Mouse (Mus musculus) embryonic facial prominence, embryonic 10.5 days (tissue): Measurements from ENCODE around the gene H2-D1. TPM values are rescaled to one million over a fixed set of nuclear protein-coding genes. Genes with fewer than 3 reads are reported as not detected.

Experiments
- DNase-seq: peaks from one replicate; pipeline ENCODE4 v3.0.0-alpha.2; 2017; ENCODE audit warnings: low spot score
- H3K27ac ChIP-seq: fragments of 300-500 bp; sonication (generic); replicated peaks from 2 replicates; pipeline ENCODE4 v1.5.1; 2016; ENCODE audit warnings: mild to moderate bottlenecking
- H3K27me3 ChIP-seq: fragments of 300-500 bp; sonication (generic); replicated peaks from 2 replicates; pipeline ENCODE4 v1.6.1; 2016; ENCODE audit warnings: low read depth, mild to moderate bottlenecking; ENCODE audit not compliant: poor library complexity, severe bottlenecking
- H3K36me3 ChIP-seq: fragments of 300-500 bp; sonication (generic); replicated peaks from 2 replicates; pipeline ENCODE4 v1.6.1; 2016; ENCODE audit warnings: mild to moderate bottlenecking, moderate library complexity
- H3K4me1 ChIP-seq: fragments of 300-500 bp; sonication (generic); 2 replicates; pipeline ENCODE4 v1.6.1; 2016
- H3K4me3 ChIP-seq: fragments of 300-500 bp; sonication (generic); 2 replicates; pipeline ENCODE4 v1.5.1; 2016; ENCODE audit warnings: mild to moderate bottlenecking, moderate library complexity
- H3K9me3 ChIP-seq: fragments of 300-500 bp; sonication (generic); 2 replicates; pipeline ENCODE4 v1.6.1; 2016; ENCODE audit warnings: mild to moderate bottlenecking
- WGBS: fragments of 180-500 bp; shearing (Covaris S2); methylation state at CpG from one replicate; pipeline ENCODE4 v1.1.7; 2016; 5-methylcytosine and 5-hydroxymethylcytosine counted together
- polyA plus RNA-seq: library from polyadenylated mRNA; unstranded; fragments of >200 nt; fragmentation: Nextera tagmentation; extraction: Ambion mirVana; gene quantifications from 2 replicates; pipeline ENCODE4 v1.2.1, GENCODE M21; 2016

H2-D1 gene
- polyA plus RNA-seq, 1 experiment from 2014 or later: 30.3 TPM

- peak overlapping the region; percentile 98 for H3K4me3 ChIP-seq
- H3K9me3 ChIP-seq: no peaks in the 10 kb centered on the region
- H3K4me1 ChIP-seq: peaks cover 43% of the 10 kb centered on the region
- under 1% methylated on average over 55 of the region's 55 CpGs for WGBS
- H3K36me3 ChIP-seq: peaks cover 45% of the 10 kb centered on the region
- peak overlapping the region; percentile 100 for H3K27ac ChIP-seq
- H3K27me3 ChIP-seq: no peaks in the 10 kb centered on the region
- peak; percentile 71 for DNase-seq
These were observed 20.3 kb upstream of the H2-D1 start for GRCm38 (mm10) chr17:35242015-35242941.

GRCm38 (mm10) chr17:35243086-35243485 is 19.4 kb upstream of the H2-D1 start:
- peaks cover 53% of the 10 kb centered on the region for H3K36me3 ChIP-seq
- H3K4me1 ChIP-seq: peaks cover 44% of the 10 kb centered on the region
- no peaks in the 10 kb centered on the region for H3K9me3 ChIP-seq
- peak overlapping the region; percentile 98 for H3K4me3 ChIP-seq
- H3K27me3 ChIP-seq: no peaks in the 10 kb centered on the region
- 16% methylated on average over 16 of the region's 16 CpGs for WGBS
- peak overlapping the region; percentile 100 for H3K27ac ChIP-seq
- peak; percentile 63 for DNase-seq

- no peak for DNase-seq
- Histone ChIP-seq H3K36me3 (peaks cover 73% of the 10 kb centered on the region), H3K4me3 (peak overlapping the region; percentile 98), H3K27ac (no peak overlapping the region), H3K9me3 (no peaks in the 10 kb centered on the region), H3K4me1 (peaks cover 44% of the 10 kb centered on the region), H3K27me3 (no peaks in the 10 kb centered on the region)
- WGBS: 88% methylated on average over 2 of the region's 2 CpGs
These were observed 17.5 kb upstream of the H2-D1 start for GRCm38 (mm10) chr17:35244999-35245398.

- H3K27ac ChIP-seq: no peak overlapping the region
- peak overlapping the region; percentile 98 for H3K4me3 ChIP-seq
- no peaks in the 10 kb centered on the region for H3K9me3 ChIP-seq
- H3K4me1 ChIP-seq: peaks cover 34% of the 10 kb centered on the region
- H3K27me3 ChIP-seq: no peaks in the 10 kb centered on the region
- 91% methylated on average over 15 of the region's 15 CpGs for WGBS
- DNase-seq: no peak
- H3K36me3 ChIP-seq: peaks cover 82% of the 10 kb centered on the region
These were observed 16.6 kb upstream of the H2-D1 start for GRCm38 (mm10) chr17:35245731-35246623.

GRCm38 (mm10) chr17:35247144-35247543 is 15.4 kb upstream of the H2-D1 start:
- Histone ChIP-seq H3K9me3 (no peaks in the 10 kb centered on the region), H3K4me3 (no peak overlapping the region), H3K27me3 (no peaks in the 10 kb centered on the region), H3K27ac (no peak overlapping the region), H3K4me1 (peaks cover 33% of the 10 kb centered on the region), H3K36me3 (peaks cover 93% of the 10 kb centered on the region)
- WGBS: 91% methylated on average over 7 of the region's 7 CpGs
- no peak for DNase-seq

GRCm38 (mm10) chr17:35248986-35249385 is 13.5 kb upstream of the H2-D1 start:
- WGBS: 91% methylated on average over 14 of the region's 14 CpGs
- no peak for DNase-seq
- no peaks in the 10 kb centered on the region for H3K27me3 ChIP-seq
- no peaks in the 10 kb centered on the region for H3K9me3 ChIP-seq
- no peak overlapping the region for H3K27ac ChIP-seq
- H3K36me3 ChIP-seq: peaks cover 99% of the 10 kb centered on the region
- H3K4me3 ChIP-seq: no peak overlapping the region
- peaks cover 26% of the 10 kb centered on the region for H3K4me1 ChIP-seq

- 89% methylated on average over 19 of the region's 19 CpGs for WGBS
- Histone ChIP-seq H3K27ac (no peak overlapping the region), H3K36me3 (peaks cover 99% of the 10 kb centered on the region), H3K27me3 (no peaks in the 10 kb centered on the region), H3K9me3 (no peaks in the 10 kb centered on the region), H3K4me1 (peaks cover 20% of the 10 kb centered on the region), H3K4me3 (no peak overlapping the region)
- no peak for DNase-seq
These were observed 12.9 kb upstream of the H2-D1 start for GRCm38 (mm10) chr17:35249451-35250197.

- Histone ChIP-seq H3K36me3 (peaks cover 92% of the 10 kb centered on the region), H3K27me3 (no peaks in the 10 kb centered on the region), H3K4me1 (peaks cover 11% of the 10 kb centered on the region), H3K27ac (no peak overlapping the region), H3K4me3 (no peak overlapping the region), H3K9me3 (no peaks in the 10 kb centered on the region)
- 91% methylated on average over 3 of the region's 3 CpGs for WGBS
- DNase-seq: no peak
These were observed 12.0 kb upstream of the H2-D1 start for GRCm38 (mm10) chr17:35250348-35251120.

- Histone ChIP-seq H3K4me1 (peaks cover 7% of the 10 kb centered on the region; the same call in 1 of the 2 replicates), H3K27me3 (no peaks in the 10 kb centered on the region), H3K9me3 (no peaks in the 10 kb centered on the region), H3K4me3 (no peak overlapping the region), H3K36me3 (peaks cover 85% of the 10 kb centered on the region), H3K27ac (no peak overlapping the region)
- no peak for DNase-seq
- 90% methylated on average over 15 of the region's 15 CpGs for WGBS
These were observed 11.3 kb upstream of the H2-D1 start for GRCm38 (mm10) chr17:35251162-35251719.

- H3K27ac ChIP-seq: no peak overlapping the region
- peaks cover 6% of the 10 kb centered on the region; the same call in 1 of the 2 replicates for H3K4me1 ChIP-seq
- peaks cover 6% of the 10 kb centered on the region; the same call in 1 of the 2 replicates for H3K27me3 ChIP-seq
- H3K9me3 ChIP-seq: no peaks in the 10 kb centered on the region
- DNase-seq: no peak
- H3K36me3 ChIP-seq: peaks cover 78% of the 10 kb centered on the region
- whole genome bisulfite sequencing: 85% methylated on average over 5 of the region's 5 CpGs
- H3K4me3 ChIP-seq: no peak overlapping the region
These were observed 10.5 kb upstream of the H2-D1 start for GRCm38 (mm10) chr17:35251981-35252380.

- DNase-seq: no peak
- no peaks in the 10 kb centered on the region for H3K9me3 ChIP-seq
- peaks cover 8% of the 10 kb centered on the region; the same call in 1 of the 2 replicates for H3K27me3 ChIP-seq
- H3K27ac ChIP-seq: no peak overlapping the region
- H3K36me3 ChIP-seq: peaks cover 70% of the 10 kb centered on the region
- peaks cover 3% of the 10 kb centered on the region; the same call in 1 of the 2 replicates for H3K4me1 ChIP-seq
- H3K4me3 ChIP-seq: no peak overlapping the region
- WGBS: 89% methylated on average over 18 of the region's 18 CpGs
These were observed 9.8 kb upstream of the H2-D1 start for GRCm38 (mm10) chr17:35252619-35253292.
